Mouse (Mus musculus): Measurements from ENCODE around the gene Kcng1. TPM values are rescaled to one million over a fixed set of nuclear protein-coding genes. Genes with fewer than 3 reads are reported as not detected.

Gene Kcng1
- total and polyA plus RNA-seq, 3 experiments, result 0.16 TPM; not detected in 2

DNA sequence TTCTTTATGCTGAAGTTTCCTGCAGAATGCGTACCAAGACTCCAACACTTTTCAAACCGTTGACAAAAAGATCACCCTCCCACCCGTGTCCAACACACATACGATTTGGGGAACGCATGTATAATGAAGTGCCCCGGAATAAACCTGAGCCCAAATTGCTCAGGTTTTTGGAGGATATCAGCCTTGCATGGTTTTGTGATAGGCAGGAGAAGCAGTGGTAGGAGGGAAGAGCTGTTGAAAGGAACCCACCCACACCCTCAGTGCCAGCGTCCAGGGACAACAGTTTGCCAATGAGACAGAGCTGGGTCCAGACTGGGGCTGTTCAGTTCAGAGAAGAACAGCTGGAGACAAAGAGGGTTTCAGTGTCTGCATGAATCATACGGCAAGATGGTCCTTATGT, 18.1 kb upstream of the Kcng1 start:
- dilution Hi-C loops (cut with MboI; ENCODE audit: extremely low pct_ligation_motif_present, extremely low pct_unique_long_range_greater_than_20kb, low sequenced_read_pairs), result no loop called here
- Histone ChIP-seq H3K27me3 (replicated peaks) (peaks cover 82% of the 10 kb centered on the region), H3K4me3 (replicated peaks in 1 of 3; ENCODE audit: low read depth in 2 of 3, low read length in 2 of 3, poor library complexity in 1 of 3) (no peak overlapping the region), H3K27ac (ENCODE audit: insufficient read depth, low read depth) (no peak overlapping the region), H3K4me1 (ENCODE audit: control insufficient read depth in 1 of 2, insufficient read depth in 2 of 2) (no peaks in the 10 kb centered on the region), H3K9ac (ENCODE audit: insufficient read depth, low read depth) (no peak overlapping the region), H3K79me2 (replicated peaks; ENCODE audit: control insufficient read depth, extremely low read depth, insufficient read depth, poor library complexity, severe bottlenecking) (no peaks in the 10 kb centered on the region), H3K36me3 (replicated peaks in 1 of 2; ENCODE audit: control insufficient read depth in 1 of 2, insufficient read depth in 1 of 2, low read length in 1 of 2) (no peaks in the 10 kb centered on the region), H3K9me3 (replicated peaks; ENCODE audit: low read length) (peaks cover 4% of the 10 kb centered on the region), H3K4me2 (ENCODE audit: insufficient read depth, low read depth, poor library complexity, severe bottlenecking) (no peak overlapping the region)
- DNase-seq (ENCODE audit: extremely low read depth), result no peak
- TF ChIP-seq KAT2A (IDR thresholded peaks at IDR 0.05; ENCODE audit: insufficient replicate concordance, low read length), result no peak
- TF ChIP-seq HCFC1 (IDR thresholded peaks at IDR 0.05; ENCODE audit: low read depth, low read length), result no peak
- no peak for TF ChIP-seq POLR2AphosphoS2 (IDR thresholded peaks at IDR 0.05; ENCODE audit: low read depth, low read length)
- no peak for TF ChIP-seq RCOR1 (conservative IDR thresholded peaks at IDR 0.05; ENCODE audit: low read depth, low read length)
- no peak for TF ChIP-seq USF1 (IDR thresholded peaks at IDR 0.05; ENCODE audit: low read depth, low read length)
- no peak for TF ChIP-seq MEF2A (IDR thresholded peaks at IDR 0.05; ENCODE audit: borderline replicate concordance, low read depth, low read length)
- TF ChIP-seq NRF1 (IDR thresholded peaks at IDR 0.05; ENCODE audit: low read depth, low read length), result no peak
- no peak for TF ChIP-seq CHD2 (IDR thresholded peaks at IDR 0.05; ENCODE audit: low read length)
- no peak for TF ChIP-seq ETS1 (conservative IDR thresholded peaks at IDR 0.05; ENCODE audit: low read depth, low read length)
- TF ChIP-seq TCF12 (IDR thresholded peaks at IDR 0.05; ENCODE audit: low read depth, low read length), result no peak
- TF ChIP-seq SMC3 (IDR thresholded peaks at IDR 0.05; ENCODE audit: low read depth, low read length), result no peak
- no peak for TF ChIP-seq EP300 (IDR thresholded peaks at IDR 0.05; ENCODE audit: low read length)
- TF ChIP-seq BHLHE40 (IDR thresholded peaks at IDR 0.05; ENCODE audit: low read depth, low read length), result no peak
- in situ Hi-C loops (cut with MboI; ENCODE audit: low pct_ligation_motif_present, low pct_unique_long_range_greater_than_20kb, low sequenced_read_pairs), result no loop called here

- in situ Hi-C loops (cut with MboI; ENCODE audit: low pct_ligation_motif_present, low pct_unique_long_range_greater_than_20kb, low sequenced_read_pairs) (no loop called here), dilution Hi-C loops (cut with MboI; ENCODE audit: extremely low pct_ligation_motif_present, extremely low pct_unique_long_range_greater_than_20kb, low sequenced_read_pairs) (no loop called here)
- Histone ChIP-seq H3K9me3 (replicated peaks; ENCODE audit: low read length) (peaks cover 8% of the 10 kb centered on the region), H3K9ac (ENCODE audit: insufficient read depth, low read depth) (no peak overlapping the region), H3K27ac (ENCODE audit: insufficient read depth, low read depth) (no peak overlapping the region), H3K4me1 (ENCODE audit: control insufficient read depth in 1 of 2, insufficient read depth in 2 of 2) (no peaks in the 10 kb centered on the region; a peak in 1 of 4 replicates), H3K27me3 (replicated peaks) (peaks cover 88% of the 10 kb centered on the region), H3K4me3 (replicated peaks in 1 of 3; ENCODE audit: low read depth in 2 of 3, low read length in 2 of 3, poor library complexity in 1 of 3) (no peak overlapping the region), H3K79me2 (replicated peaks; ENCODE audit: control insufficient read depth, extremely low read depth, insufficient read depth, poor library complexity, severe bottlenecking) (no peaks in the 10 kb centered on the region), H3K36me3 (replicated peaks in 1 of 2; ENCODE audit: control insufficient read depth in 1 of 2, insufficient read depth in 1 of 2, low read length in 1 of 2) (no peaks in the 10 kb centered on the region), H3K4me2 (ENCODE audit: insufficient read depth, low read depth, poor library complexity, severe bottlenecking) (no peak overlapping the region)
- TF ChIP-seq JUND (conservative IDR thresholded peaks at IDR 0.05; ENCODE audit: low read depth, low read length) (no peak), RAD21 (IDR thresholded peaks at IDR 0.05; ENCODE audit: low read depth, low read length) (peak; percentile 18), SMC3 (IDR thresholded peaks at IDR 0.05; ENCODE audit: low read depth, low read length) (peak; percentile 48), ELF1 (IDR thresholded peaks at IDR 0.05; ENCODE audit: low read depth, low read length) (no peak), CTCF (conservative IDR thresholded peaks at IDR 0.05 in 1 of 2, IDR thresholded peaks at IDR 0.05 in 1 of 2; ENCODE audit: low read depth in 2 of 2, low read length in 2 of 2) (peak in 1 of 2 experiments; percentile 51; a peak in 2 of 4 replicates), ZKSCAN1 (IDR thresholded peaks at IDR 0.05; ENCODE audit: borderline replicate concordance, low read depth, low read length) (no peak)
- DNase-seq (ENCODE audit: extremely low read depth), result no peak
Measured at GRCm38 (mm10) chr2:168296530-168296929, 15.0 kb upstream of the Kcng1 start.

All from CH12.LX (cell line).